Mouse (Mus musculus): ENCODE measurements around the gene Sardh. TPM values are rescaled to one million over a fixed set of nuclear protein-coding genes. Genes with fewer than 3 reads are reported as not detected.

Gene Sardh
- 9.5 and 9.6 TPM in 2 replicates for polyA plus RNA-seq (2015; fragmentation: Nextera tagmentation; extraction: Ambion mirVana)

GRCm38 (mm10) chr2:27248211-27248610 lies at the start of gene Sardh:
TSS of gene Sardh (minus strand) at chr2:27248337.
- WGBS: 81% methylated on average over 2 of the region's 2 CpGs
- peak within 1 kb of the TSS; percentile 38; the same call in 1 of the 2 replicates for H3K27ac ChIP-seq
- H3K4me2 ChIP-seq (replicated peaks): peak within 1 kb of the TSS; percentile 52
- H3K27me3 ChIP-seq (replicated peaks): no peaks in the 10 kb centered on the region
- no peaks in the 10 kb centered on the region for H3K9me3 ChIP-seq
- 0 out of 2 replicates have a peak within 1 kb of the TSS, but pooled peaks have one; percentile 15 for H3K9ac ChIP-seq
- no peaks in the 10 kb centered on the region for H3K36me3 ChIP-seq
- ATAC-seq: no peak
- H3K4me1 ChIP-seq (replicated peaks): peaks cover 15% of the 10 kb centered on the region
- no peak within 1 kb of the TSS for H3K4me3 ChIP-seq (replicated peaks)

- Histone ChIP-seq H3K36me3 (peaks cover 3% of the 10 kb centered on the region; the same call in 1 of the 2 replicates), H3K4me1 (replicated peaks) (0 out of 2 replicates have a peak, but pooled peaks cover 3% of the 10 kb centered on the region), H3K9ac (no peak overlapping the region), H3K4me2 (replicated peaks) (no peak overlapping the region), H3K9me3 (no peaks in the 10 kb centered on the region), H3K27me3 (replicated peaks) (no peaks in the 10 kb centered on the region), H3K27ac (no peak overlapping the region), H3K4me3 (replicated peaks) (no peak overlapping the region)
- 69% methylated on average over 9 of the region's 9 CpGs for WGBS
- ATAC-seq: no peak
These were observed 48.7 kb upstream of the Sardh start for GRCm38 (mm10) chr2:27296656-27297406.

DNA sequence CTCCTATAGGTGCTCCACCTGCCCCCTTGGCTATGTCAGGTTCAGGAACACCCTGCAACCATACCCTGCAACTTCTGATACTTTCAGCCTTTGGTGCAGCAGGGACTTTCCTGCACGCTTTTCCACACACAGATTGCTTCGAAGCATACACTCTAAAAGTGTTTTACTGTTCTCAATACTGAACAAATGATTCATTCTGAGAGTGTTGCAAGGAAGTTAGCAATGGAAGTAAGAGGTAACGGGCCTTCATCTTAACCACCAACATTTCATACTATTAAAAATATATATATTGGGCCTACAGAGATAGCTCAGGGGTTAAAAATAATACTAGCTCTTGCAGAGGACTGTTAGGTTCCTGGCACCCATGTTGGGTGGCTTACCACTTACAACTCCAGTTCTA lies 46.6 kb upstream of the Sardh start:
- H3K27ac ChIP-seq: no peak overlapping the region
- no peak overlapping the region for H3K4me2 ChIP-seq (replicated peaks)
- H3K36me3 ChIP-seq: peaks cover 11% of the 10 kb centered on the region
- no peak overlapping the region for H3K9ac ChIP-seq
- H3K27me3 ChIP-seq (replicated peaks): no peaks in the 10 kb centered on the region
- 92% methylated on average over 3 of the region's 3 CpGs for WGBS
- ATAC-seq: no peak
- H3K4me3 ChIP-seq (replicated peaks): no peak overlapping the region
- no peaks in the 10 kb centered on the region for H3K4me1 ChIP-seq (replicated peaks)
- H3K9me3 ChIP-seq: no peaks in the 10 kb centered on the region

DNA sequence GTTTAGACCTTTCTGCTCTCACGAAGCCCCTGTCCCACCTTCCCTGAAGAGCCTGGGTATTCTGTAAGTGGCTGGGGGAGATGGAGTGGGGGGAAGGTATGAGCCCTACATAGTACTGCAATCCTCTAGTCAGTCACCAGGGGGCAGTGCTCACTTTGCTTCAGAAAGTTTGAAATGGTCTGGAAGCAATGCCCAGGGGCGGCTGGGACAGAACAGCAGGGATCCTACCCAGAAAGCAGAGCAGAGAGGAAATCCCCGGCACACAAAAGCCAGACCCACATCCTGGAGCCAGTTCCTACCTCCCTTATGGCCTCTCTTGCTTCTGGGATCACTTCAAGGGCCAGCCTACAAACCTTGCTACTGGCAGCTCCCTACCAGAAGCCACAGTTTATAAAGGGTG lies 40.9 kb upstream of the Sardh start:
- Histone ChIP-seq H3K4me3 (replicated peaks) (no peak overlapping the region), H3K27me3 (replicated peaks) (no peaks in the 10 kb centered on the region), H3K27ac (peak overlapping the region; percentile 51; the same call in 1 of the 2 replicates), H3K9ac (no peak overlapping the region), H3K4me2 (replicated peaks) (no peak overlapping the region), H3K4me1 (replicated peaks) (peaks cover 5% of the 10 kb centered on the region; the same call in 1 of the 2 replicates), H3K36me3 (peaks cover 11% of the 10 kb centered on the region), H3K9me3 (no peaks in the 10 kb centered on the region)
- ATAC-seq: peak; percentile 59; the same call in 1 of the 2 replicates
- 14% methylated on average over 3 of the region's 3 CpGs for WGBS

GRCm38 (mm10) chr2:27286971-27287710 lies 39.0 kb upstream of the Sardh start:
- H3K4me3 ChIP-seq (replicated peaks): no peak overlapping the region
- ATAC-seq: no peak
- 69% methylated on average over 7 of the region's 7 CpGs for WGBS
- no peaks in the 10 kb centered on the region for H3K27me3 ChIP-seq (replicated peaks)
- no peak overlapping the region for H3K27ac ChIP-seq
- H3K9ac ChIP-seq: no peak overlapping the region
- H3K4me2 ChIP-seq (replicated peaks): no peak overlapping the region
- no peaks in the 10 kb centered on the region for H3K9me3 ChIP-seq
- peaks cover 11% of the 10 kb centered on the region for H3K36me3 ChIP-seq
- peaks cover 5% of the 10 kb centered on the region; the same call in 1 of the 2 replicates for H3K4me1 ChIP-seq (replicated peaks)

DNA sequence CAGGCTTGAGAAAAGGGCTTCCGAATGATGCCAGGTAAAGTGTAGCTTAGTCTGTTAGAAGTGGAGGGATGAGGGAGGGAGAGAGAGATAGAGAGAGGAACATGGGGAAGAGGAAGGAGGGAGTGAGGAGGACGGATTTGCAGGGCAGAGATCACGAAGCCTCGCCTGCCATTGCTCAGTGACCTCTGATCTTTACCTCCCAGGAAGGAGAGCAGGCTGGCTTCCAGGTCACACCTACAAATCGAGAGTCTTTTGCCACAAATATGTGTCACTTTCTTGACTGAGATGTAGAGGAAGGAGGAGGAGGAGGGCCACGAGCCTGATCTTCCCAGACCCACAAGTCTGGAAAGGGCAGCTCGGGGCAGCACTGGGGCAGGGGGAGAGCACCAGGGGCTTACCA lies 36.3 kb upstream of the Sardh start:
- no peaks in the 10 kb centered on the region for H3K9me3 ChIP-seq
- ATAC-seq: no peak
- H3K36me3 ChIP-seq: peaks cover 3% of the 10 kb centered on the region; the same call in 1 of the 2 replicates
- H3K4me3 ChIP-seq (replicated peaks): no peak overlapping the region
- no peaks in the 10 kb centered on the region for H3K27me3 ChIP-seq (replicated peaks)
- no peak overlapping the region for H3K27ac ChIP-seq
- no peak overlapping the region for H3K9ac ChIP-seq
- 65% methylated on average over 7 of the region's 7 CpGs for WGBS
- H3K4me1 ChIP-seq (replicated peaks): peaks cover 4% of the 10 kb centered on the region; the same call in 1 of the 2 replicates
- H3K4me2 ChIP-seq (replicated peaks): no peak overlapping the region

- no peak for ATAC-seq
These were observed 33.6 kb upstream of the Sardh start for GRCm38 (mm10) chr2:27281771-27282170.

GRCm38 (mm10) chr2:27280920-27281611 lies 32.9 kb upstream of the Sardh start:
- Histone ChIP-seq H3K4me3 (replicated peaks) (no peak overlapping the region), H3K36me3 (peaks cover 3% of the 10 kb centered on the region; the same call in 1 of the 2 replicates), H3K27me3 (replicated peaks) (no peaks in the 10 kb centered on the region), H3K4me2 (replicated peaks) (no peak overlapping the region), H3K4me1 (replicated peaks) (no peaks in the 10 kb centered on the region), H3K9ac (no peak overlapping the region), H3K27ac (no peak overlapping the region), H3K9me3 (no peaks in the 10 kb centered on the region)
- peak; percentile 15 for ATAC-seq
- 64% methylated on average over 13 of the region's 13 CpGs for WGBS

More at GRCm38 (mm10) chr2:27281771-27282170, 33.6 kb upstream of the Sardh start:
- no peaks in the 10 kb centered on the region for H3K4me1 ChIP-seq (replicated peaks)
- no peak overlapping the region for H3K27ac ChIP-seq
- no peak overlapping the region for H3K9ac ChIP-seq
- H3K4me2 ChIP-seq (replicated peaks): no peak overlapping the region
- H3K36me3 ChIP-seq: peaks cover 3% of the 10 kb centered on the region; the same call in 1 of the 2 replicates
- no peak overlapping the region for H3K4me3 ChIP-seq (replicated peaks)
- H3K9me3 ChIP-seq: no peaks in the 10 kb centered on the region
- no peaks in the 10 kb centered on the region for H3K27me3 ChIP-seq (replicated peaks)
- WGBS: 86% methylated on average over 9 of the region's 9 CpGs

DNA sequence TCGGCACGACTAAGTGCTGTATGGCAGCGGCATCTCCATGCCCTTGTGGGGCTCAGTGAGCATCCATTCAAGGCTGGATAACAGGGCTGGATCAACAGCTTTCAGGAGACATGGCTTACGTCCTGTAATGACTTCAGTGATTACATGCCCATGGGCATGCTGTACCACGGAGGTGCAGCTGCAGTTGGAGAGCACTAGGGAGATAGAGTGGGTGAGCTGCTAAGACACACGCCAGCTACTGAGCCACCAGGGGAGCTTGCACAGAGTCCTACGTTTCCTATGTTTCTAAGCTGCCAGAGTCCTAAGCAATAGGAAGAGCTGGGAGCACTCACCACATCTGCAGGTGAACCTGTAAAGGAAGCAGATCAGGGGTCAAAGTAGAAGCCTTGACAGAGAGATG lies 30.7 kb upstream of the Sardh start:
- H3K4me2 ChIP-seq (replicated peaks): no peak overlapping the region
- H3K4me3 ChIP-seq (replicated peaks): no peak overlapping the region
- no peak for ATAC-seq
- no peaks in the 10 kb centered on the region for H3K4me1 ChIP-seq (replicated peaks)
- H3K9me3 ChIP-seq: no peaks in the 10 kb centered on the region
- WGBS: 91% methylated on average over 7 of the region's 7 CpGs
- H3K36me3 ChIP-seq: peaks cover 14% of the 10 kb centered on the region
- H3K27ac ChIP-seq: no peak overlapping the region
- H3K27me3 ChIP-seq (replicated peaks): no peaks in the 10 kb centered on the region
- H3K9ac ChIP-seq: no peak overlapping the region

DNA sequence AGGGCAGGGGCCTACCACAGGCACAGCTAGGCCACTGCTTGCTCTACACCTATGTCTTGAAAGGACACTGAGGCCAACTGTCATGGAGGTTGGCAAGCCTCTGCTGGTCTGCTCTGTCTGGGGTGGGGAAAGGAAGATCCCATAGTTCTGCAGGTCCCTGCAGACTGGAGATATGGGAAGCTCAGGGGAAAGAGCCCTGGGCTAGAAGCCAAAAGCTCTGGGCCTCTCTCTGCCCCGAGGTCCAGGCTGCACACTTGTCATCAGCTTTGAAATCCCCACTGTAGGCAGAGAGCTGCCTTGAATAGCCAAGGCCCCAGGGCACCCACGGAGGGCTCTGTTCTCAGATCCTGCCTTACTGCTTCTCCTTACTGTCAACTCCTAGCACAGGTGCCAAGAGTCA lies 20.2 kb upstream of the Sardh start:
- no peak overlapping the region for H3K9ac ChIP-seq
- H3K36me3 ChIP-seq: peaks cover 20% of the 10 kb centered on the region; the same call in 1 of the 2 replicates
- H3K4me1 ChIP-seq (replicated peaks): no peaks in the 10 kb centered on the region
- no peak overlapping the region for H3K4me2 ChIP-seq (replicated peaks)
- no peak overlapping the region for H3K4me3 ChIP-seq (replicated peaks)
- H3K27me3 ChIP-seq (replicated peaks): no peaks in the 10 kb centered on the region
- no peak overlapping the region for H3K27ac ChIP-seq
- WGBS: 75% methylated on average over 2 of the region's 2 CpGs
- no peaks in the 10 kb centered on the region for H3K9me3 ChIP-seq
- no peak for ATAC-seq

GRCm38 (mm10) chr2:27265819-27266218 lies 17.7 kb upstream of the Sardh start:
- H3K9ac ChIP-seq: no peak overlapping the region
- H3K4me3 ChIP-seq (replicated peaks): no peak overlapping the region
- no peaks in the 10 kb centered on the region for H3K9me3 ChIP-seq
- ATAC-seq: no peak
- no peak overlapping the region for H3K4me2 ChIP-seq (replicated peaks)
- H3K36me3 ChIP-seq: peaks cover 17% of the 10 kb centered on the region; the same call in 1 of the 2 replicates
- no peak overlapping the region for H3K27ac ChIP-seq
- H3K4me1 ChIP-seq (replicated peaks): no peaks in the 10 kb centered on the region
- WGBS: 78% methylated on average over 3 of the region's 3 CpGs
- no peaks in the 10 kb centered on the region for H3K27me3 ChIP-seq (replicated peaks)

DNA sequence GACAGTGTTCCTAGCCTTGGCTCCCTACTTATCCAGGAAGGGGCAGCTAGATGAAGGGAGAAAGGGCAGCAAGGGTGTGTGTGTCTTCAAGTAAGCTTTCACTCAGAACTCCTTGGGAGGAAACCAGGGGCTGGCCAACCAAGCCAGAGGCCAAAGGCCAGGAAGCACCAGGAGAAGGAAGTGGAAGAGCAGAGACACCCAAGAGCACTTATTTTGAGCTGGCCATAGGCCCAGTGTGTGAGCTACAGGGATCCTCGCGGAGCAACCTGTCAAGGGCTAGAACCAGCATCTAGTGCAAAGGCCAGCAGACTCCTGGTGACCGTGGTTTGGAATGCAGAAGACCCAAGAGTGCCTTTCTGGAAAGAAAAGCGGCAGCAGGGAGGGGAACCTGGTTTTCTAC lies 14.8 kb upstream of the Sardh start:
- 93% methylated on average over 4 of the region's 4 CpGs for WGBS
- ATAC-seq: no peak
- Histone ChIP-seq H3K27ac (no peak overlapping the region), H3K9ac (no peak overlapping the region), H3K27me3 (replicated peaks) (no peaks in the 10 kb centered on the region), H3K36me3 (0 out of 2 replicates have a peak, but pooled peaks cover 13% of the 10 kb centered on the region), H3K4me1 (replicated peaks) (no peaks in the 10 kb centered on the region), H3K9me3 (no peaks in the 10 kb centered on the region), H3K4me3 (replicated peaks) (no peak overlapping the region), H3K4me2 (replicated peaks) (no peak overlapping the region)

Data from intestine, embryonic 15.5 days (tissue).